29 mouse cellular contexts compared by ENCODE assay signal in the genomic region with DNA sequence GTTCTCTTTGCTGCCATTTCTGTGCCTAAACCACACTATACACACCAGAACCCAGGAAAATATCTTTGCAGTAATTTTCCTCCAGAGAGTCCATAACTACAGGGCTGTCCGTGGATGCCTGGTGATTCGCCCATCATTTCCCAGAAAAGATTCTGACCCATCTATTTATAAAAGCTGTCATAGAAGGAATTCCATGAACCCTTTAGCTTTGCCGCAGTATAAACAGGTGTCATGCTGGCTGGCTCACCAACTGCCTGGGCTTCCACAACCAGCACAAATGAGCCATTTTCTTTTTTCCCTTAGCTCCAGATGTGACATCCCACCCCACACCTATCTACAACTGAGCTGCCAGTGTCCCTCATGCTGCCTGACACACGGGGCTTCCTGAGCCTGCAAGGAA. TPM values are rescaled to one million over a fixed set of nuclear protein-coding genes. Genes with fewer than 3 reads are reported as not detected.
A peak's percentile ranks its signal among the peaks of the same experiment; 100 is the strongest.
DNase-seq lines count a peak whose midpoint lies in the region; ATAC-seq and TF ChIP-seq lines count a peak whose summit lies in the region.
"Had no signal": no experiment of that assay in that cellular context is flagged by ENCODE, and none has a peak within 500 bp of the region (broad histone marks: within the 10 kb centered on the region; RNA-seq: fewer than 3 reads in every experiment).

No protein-coding gene starts in this region.

- H3K36me3 ChIP-seq in kidney, postnatal 0 days (ENCODE audit: insufficient read depth, low read length) = no peaks in the 10 kb centered on the region
- H3K36me3 ChIP-seq in small intestine, adult 2 months (ENCODE audit: control insufficient read depth, insufficient read depth, low read length) = no peaks in the 10 kb centered on the region
- H3K36me3 ChIP-seq: embryonic facial prominence, embryonic 15.5 days; forebrain, embryonic 10.5 days; heart, embryonic 15.5 days; hindbrain, embryonic 15.5 days had no signal

- TF ChIP-seq POLR2A in small intestine, adult 2 months (IDR thresholded peaks at IDR 0.05; ENCODE audit: low read depth, low read length) = no peak

- intact Hi-C loops in heart, postnatal 25 days (cut with DNase I) = no loop called here

- ATAC-seq in kidney, postnatal 0 days (replicated peaks; ENCODE audit: low FRiP score, low read depth) = no peak
- ATAC-seq: forebrain, embryonic 14.5 days had no signal

- H3K9me3 ChIP-seq in kidney, postnatal 0 days (replicated peaks; ENCODE audit: low read length) = no peaks in the 10 kb centered on the region
- H3K9me3 ChIP-seq: embryonic facial prominence, embryonic 15.5 days; forebrain, embryonic 10.5 days; heart, embryonic 15.5 days; hindbrain, embryonic 15.5 days had no signal

- peak; percentile 76 for DNase-seq in heart, adult 11 months
- DNase-seq in heart, postnatal 25 days (ENCODE audit: low spot score) = no peak
- DNase-seq in kidney, postnatal 0 days (ENCODE audit: low spot score) = no peak
- DNase-seq in kidney, postnatal 25 days = no peak
- DNase-seq in 3T3-L1 (ENCODE audit: low read depth, low spot score) = peak; percentile 44
- no peak for DNase-seq in frontal cortex, postnatal 14 days (ENCODE audit: low spot score in 2 of 2)
- DNase-seq: adrenal gland, adult 2 months; adrenal gland, postnatal 25 days; cerebellum, adult 11 months; cerebellum, adult 8-10 months; cerebellum, postnatal 14 days; embryo, embryonic 11 days; gastrocnemius, postnatal 36 days; heart, adult 18-20 months; heart, postnatal 14 days had no signal

- no peak for TF ChIP-seq CTCF in kidney, postnatal 0 days (IDR thresholded peaks at IDR 0.05; ENCODE audit: low read depth)
- no peak for TF ChIP-seq CTCF in small intestine, adult 2 months (IDR thresholded peaks at IDR 0.05; ENCODE audit: extremely low read depth, insufficient read length, insufficient replicate concordance, low read depth, low read length)

- H3K4me1 ChIP-seq in kidney, postnatal 0 days (replicated peaks; ENCODE audit: insufficient read depth, low read length) = no peaks in the 10 kb centered on the region
- H3K4me1 ChIP-seq in small intestine, adult 2 months (ENCODE audit: control insufficient read depth, insufficient read depth, insufficient read length, low read length) = peaks cover 30% of the 10 kb centered on the region; the same call in 1 of the 2 replicates
- H3K4me1 ChIP-seq: embryonic facial prominence, embryonic 15.5 days; hindbrain, embryonic 15.5 days had no signal

- 65% methylated on average over 4 of the region's 4 CpGs for whole genome bisulfite sequencing in kidney, postnatal 0 days
- WGBS in small intestine, adult 2 months = 66% methylated on average over 4 of the region's 4 CpGs

- H3K27me3 ChIP-seq in kidney, postnatal 0 days (ENCODE audit: insufficient read depth, low read length) = no peaks in the 10 kb centered on the region
- no peaks in the 10 kb centered on the region for H3K27me3 ChIP-seq in small intestine, adult 2 months (ENCODE audit: control insufficient read depth, insufficient read depth, low read length)
- H3K27me3 ChIP-seq: embryonic facial prominence, embryonic 15.5 days; heart, embryonic 15.5 days; hindbrain, embryonic 15.5 days had no signal

- no peak overlapping the region for H3K4me3 ChIP-seq in kidney, postnatal 0 days (replicated peaks; ENCODE audit: low read depth, low read length)
- no peak overlapping the region for H3K4me3 ChIP-seq in small intestine, adult 2 months (ENCODE audit: low read depth, low read length)
- H3K4me3 ChIP-seq: embryonic facial prominence, embryonic 15.5 days; erythroblast, embryonic 14.5 days; forebrain, embryonic 10.5 days; heart, embryonic 15.5 days; hindbrain, embryonic 15.5 days had no signal

- no peak overlapping the region for H3K9ac ChIP-seq in kidney, postnatal 0 days (ENCODE audit: low read depth, low read length)
- H3K9ac ChIP-seq: embryonic facial prominence, embryonic 15.5 days; heart, embryonic 15.5 days; hindbrain, embryonic 15.5 days had no signal

- peak overlapping the region; percentile 25; the same call in 1 of the 2 replicates for H3K27ac ChIP-seq in kidney, postnatal 0 days
- H3K27ac ChIP-seq in small intestine, adult 2 months (ENCODE audit: insufficient read depth, low read depth, low read length) = peak overlapping the region; percentile 2; the same call in 1 of the 2 replicates
- H3K27ac ChIP-seq: embryonic facial prominence, embryonic 15.5 days; heart, embryonic 15.5 days; hindbrain, embryonic 15.5 days had no signal

- H3K4me2 ChIP-seq in kidney, postnatal 0 days (ENCODE audit: low read length) = no peak overlapping the region
- H3K4me2 ChIP-seq: embryonic facial prominence, embryonic 15.5 days; heart, embryonic 11.5 days; heart, embryonic 15.5 days; hindbrain, embryonic 15.5 days had no signal

RNA-seq across cellular contexts. Expression of a gene that starts 14.0 kb away (rescaled TPM):
- not detected for total RNA-seq in heart, postnatal 25 days (2021)
- polyA plus RNA-seq in kidney, postnatal 0 days (2015; fragmentation: Nextera tagmentation; extraction: Ambion mirVana) = not detected in 2 replicates
- not detected in 2 replicates for polyA plus RNA-seq in small intestine, adult 2 months (2012; rRNA removed)
- total RNA-seq: adrenal gland, adult 2 months; adrenal gland, postnatal 25 days; common myeloid progenitor, adult 5-6 weeks; gastrocnemius, adult 8-10 months; gastrocnemius, postnatal 36 days; heart, adult 18-20 months; heart, postnatal 14 days; MEL had no signal
- polyA plus RNA-seq: adrenal gland, adult 2 months; C2C12; embryonic facial prominence, embryonic 11.5 days; embryonic facial prominence, embryonic 15.5 days; erythroblast, embryonic 14.5 days; forebrain, embryonic 10.5 days; forebrain, embryonic 14.5 days; heart, embryonic 11.5 days; heart, embryonic 15.5 days; hindbrain, embryonic 11.5 days; hindbrain, embryonic 15.5 days had no signal

RNA-seq across cellular contexts. Expression of a gene that starts 38.8 kb away (rescaled TPM):
- 10 to 100 TPM; 20.8 to 27.2 TPM for total RNA-seq in heart, postnatal 25 days (2021)
- 22.8 and 24.2 TPM in 2 replicates for polyA plus RNA-seq in kidney, postnatal 0 days (2015; fragmentation: Nextera tagmentation; extraction: Ambion mirVana)
- 6.2 and 8.6 TPM in 2 replicates for polyA plus RNA-seq in small intestine, adult 2 months (2012; rRNA removed)
- total RNA-seq: MEL had no signal
- polyA plus RNA-seq: erythroblast, embryonic 14.5 days had no signal

Comparison
In these comparisons a context has a peak if more than half of its experiments do, and no peak if none do; other contexts are left out.
1. DNase-seq: peak in heart, adult 11 months (single experiment) and 3T3-L1 (single experiment); none in heart, postnatal 25 days (single experiment), kidney, postnatal 0 days (single experiment), kidney, postnatal 25 days (0 of 2) and frontal cortex, postnatal 14 days (0 of 2).